Mouse (Mus musculus) cerebellum, adult 2 months (tissue): Measurements from ENCODE around the gene Npsr1. TPM values are rescaled to one million over a fixed set of nuclear protein-coding genes. Genes with fewer than 3 reads are reported as not detected.
A peak's percentile ranks its signal among the peaks of the same experiment; 100 is the strongest.

Experiments used
- DNase-seq, 2 experiments: peaks; one replicate each; pipeline ENCODE4 v3.0.0; 2021
- H3K27ac ChIP-seq: fragments of 200-500 bp; 2 replicates; pipeline ENCODE4 v1.5.1; 2012; ENCODE audit warnings: low read length, control low read depth, inconsistent platforms; ENCODE audit not compliant: insufficient read depth
- H3K27me3 ChIP-seq: fragments of 200-500 bp; 2 replicates; pipeline ENCODE4 v1.6.1; 2012; ENCODE audit warnings: inconsistent platforms, mild to moderate bottlenecking, low read length, moderate library complexity; ENCODE audit not compliant: control insufficient read depth, insufficient read depth
- H3K4me1 ChIP-seq: fragments of 200-500 bp; 2 replicates; pipeline ENCODE4 v1.6.1; 2011; ENCODE audit warnings: low read length; ENCODE audit not compliant: control insufficient read depth, insufficient read depth
- H3K4me3 ChIP-seq: fragments of 200-500 bp; replicated peaks from 2 replicates; pipeline ENCODE3; 2011; ENCODE audit warnings: mild to moderate bottlenecking, low read depth, low read length, control low read depth; ENCODE audit not compliant: insufficient read depth
- CTCF ChIP-seq: fragments of 200-500 bp; IDR thresholded peaks from 2 replicates; pipeline ENCODE4 v1.5.1; 2011; ENCODE audit warnings: low read depth, mild to moderate bottlenecking, control low read depth, low read length, moderate library complexity, borderline replicate concordance; ENCODE audit not compliant: insufficient read depth
- POLR2A ChIP-seq: fragments of 200-500 bp; IDR thresholded peaks from 2 replicates; pipeline ENCODE4 v1.6.1; 2011; ENCODE audit warnings: low read length, control low read depth, borderline replicate concordance; ENCODE audit not compliant: insufficient read depth
- WGBS: fragments of 180-500 bp; shearing (Covaris S2); methylation state at CpG from one replicate; pipeline ENCODE4 v1.1.7; 2018; 5-methylcytosine and 5-hydroxymethylcytosine counted together
- polyA plus RNA-seq: library from polyadenylated mRNA; depleted of rRNA; stranded (reverse); fragments of >200 nt; gene quantifications from 2 replicates; pipeline ENCODE4 v1.2.3, GENCODE M21; 2012

Npsr1 gene
- polyA plus RNA-seq, 1 experiment, result 0.28 TPM

DNA sequence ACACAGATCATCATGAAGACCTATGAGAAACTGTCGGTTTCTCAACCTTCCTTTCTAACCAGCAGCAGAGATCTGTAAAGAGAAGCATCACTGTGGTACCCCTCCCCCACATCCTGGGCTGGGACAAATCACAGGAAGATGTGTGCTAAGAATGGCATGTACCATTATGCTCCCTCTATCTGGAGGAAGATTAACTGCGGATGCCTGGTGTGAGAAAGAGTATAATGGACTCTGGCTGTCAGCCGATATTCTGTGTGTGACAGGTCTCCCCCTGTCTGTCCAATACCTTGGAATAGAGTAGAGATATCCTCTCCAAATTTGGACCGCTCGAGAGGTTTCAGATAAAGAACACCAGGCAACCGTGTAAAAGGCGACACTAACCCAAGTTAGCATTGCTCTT, 83.1 kb downstream of the Npsr1 start:
- DNase-seq, result no peak
- H3K27me3 ChIP-seq, result no peaks in the 10 kb centered on the region
- WGBS, result 91% methylated on average over 7 of the region's 7 CpGs

DNA sequence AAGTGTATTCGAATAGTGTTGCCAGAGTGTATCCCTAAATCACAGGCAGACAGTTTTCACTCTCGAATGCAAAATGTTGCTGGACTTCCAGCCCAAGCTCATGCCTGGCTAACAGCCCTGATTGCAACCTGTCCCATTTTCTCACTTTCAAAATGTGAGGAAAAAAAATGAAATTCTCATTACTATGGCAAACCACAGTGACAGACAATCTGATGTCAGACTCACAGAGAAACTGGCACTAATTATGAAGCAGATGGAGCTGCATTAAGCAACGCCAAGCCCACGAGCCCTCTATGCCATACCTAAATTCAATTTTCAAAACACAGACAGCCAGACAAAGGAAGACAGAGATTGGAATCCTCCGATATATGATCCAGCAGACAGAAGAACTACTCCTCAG, 88.5 kb downstream of the Npsr1 start:
- 12% methylated on average over 5 of the region's 5 CpGs for WGBS
- Histone ChIP-seq H3K4me1 (peaks cover 7% of the 10 kb centered on the region; the same call in 1 of the 2 replicates), H3K27me3 (no peaks in the 10 kb centered on the region), H3K27ac (no peak overlapping the region), H3K4me3 (no peak overlapping the region)
- no peak for TF ChIP-seq POLR2A
- TF ChIP-seq CTCF, result no peak
- DNase-seq, result peak; percentile 46 to 83

More for the DNA sequence above, 83.1 kb downstream of the Npsr1 start:
- peaks cover 3% of the 10 kb centered on the region; the same call in 1 of the 2 replicates for H3K4me1 ChIP-seq
- no peak overlapping the region for H3K4me3 ChIP-seq
- TF ChIP-seq CTCF (no peak), POLR2A (no peak)
- H3K27ac ChIP-seq, result no peak overlapping the region

DNA sequence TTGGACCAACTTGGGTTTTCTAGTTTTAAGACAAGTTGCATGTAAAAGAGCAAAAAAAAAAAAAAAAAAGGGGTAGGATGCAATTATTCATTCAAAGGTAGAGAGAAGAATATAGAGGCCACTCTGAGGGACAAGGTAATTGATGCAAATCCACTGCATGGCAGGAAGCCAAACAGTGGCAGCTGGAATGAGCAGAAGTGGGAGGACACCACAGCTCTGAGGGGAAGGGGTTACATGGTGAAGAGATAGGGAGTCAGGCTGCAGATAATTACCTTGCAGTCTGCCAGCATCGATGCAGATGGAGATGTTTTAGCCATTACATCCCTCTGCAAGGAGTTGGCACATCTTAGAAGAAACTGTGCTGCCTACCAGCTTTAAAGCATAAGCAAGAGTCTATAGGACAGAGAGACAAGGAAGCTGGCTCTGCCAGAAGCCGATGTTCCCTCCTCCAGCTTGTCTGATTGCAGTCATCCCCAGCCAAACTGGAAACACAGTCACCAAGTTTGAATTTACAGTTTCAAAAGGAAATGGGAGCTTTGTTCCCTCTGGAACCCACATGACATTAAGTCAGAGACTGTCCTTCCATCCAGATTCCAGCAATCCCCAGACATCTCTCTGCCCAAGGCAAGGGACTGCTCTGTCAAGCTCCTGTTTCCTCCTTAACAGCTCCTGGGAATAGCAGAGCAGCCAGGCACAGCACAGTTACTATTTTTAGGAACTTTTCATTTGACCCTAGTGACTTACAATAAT, 91.9 kb downstream of the Npsr1 start:
- H3K4me3 ChIP-seq, result no peak overlapping the region
- 54% methylated on average over 2 of the region's 2 CpGs for WGBS
- DNase-seq, result no peak
- TF ChIP-seq POLR2A (no peak), CTCF (no peak)
- no peaks in the 10 kb centered on the region for H3K27me3 ChIP-seq
- peak overlapping the region; percentile 14; the same call in 1 of the 2 replicates for H3K27ac ChIP-seq
- peaks cover 7% of the 10 kb centered on the region; the same call in 1 of the 2 replicates for H3K4me1 ChIP-seq

DNA sequence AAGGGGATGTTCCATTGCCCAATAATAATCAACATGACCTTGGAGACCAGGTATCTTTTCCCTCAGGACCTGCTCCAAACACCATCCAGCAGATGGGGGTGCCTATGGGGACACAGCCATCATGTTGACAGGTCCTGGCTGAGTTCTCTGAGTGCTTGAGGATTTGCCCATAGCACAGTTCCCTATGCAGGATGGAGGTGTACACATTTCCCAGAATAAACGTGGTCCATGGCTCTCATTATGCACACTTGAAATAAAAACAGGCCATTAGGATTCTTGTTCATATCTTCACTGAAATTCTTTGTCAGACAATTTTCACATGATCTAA, 92.4 kb downstream of the Npsr1 start:
- Histone ChIP-seq H3K27me3 (no peaks in the 10 kb centered on the region), H3K27ac (peak overlapping the region; percentile 14; the same call in 1 of the 2 replicates), H3K4me1 (peaks cover 7% of the 10 kb centered on the region; the same call in 1 of the 2 replicates), H3K4me3 (no peak overlapping the region)
- peak in 1 of 2 experiments; percentile 17 for DNase-seq
- no peak for TF ChIP-seq POLR2A
- no peak for TF ChIP-seq CTCF
- WGBS, result 40% methylated on average over 1 of the region's 1 CpGs

DNA sequence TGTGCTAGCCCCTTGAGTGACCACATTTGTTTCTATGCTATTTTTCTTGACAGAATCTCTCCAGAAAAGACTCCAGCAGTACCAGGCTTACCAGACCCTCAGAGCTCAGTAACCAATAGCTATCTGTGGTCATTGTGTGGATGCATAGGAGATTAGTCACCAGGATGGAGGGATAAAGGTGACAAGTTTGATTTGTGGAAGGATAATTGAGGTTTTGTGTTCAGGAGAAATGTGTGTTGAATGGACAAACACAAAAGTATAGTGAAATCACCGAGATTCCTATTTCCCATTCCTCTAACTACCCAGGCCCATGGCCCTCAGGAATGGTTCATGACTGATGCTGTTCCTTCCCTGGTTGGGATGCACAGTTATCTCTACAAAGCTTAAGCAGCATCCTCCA, 100.5 kb downstream of the Npsr1 start:
- Histone ChIP-seq H3K4me1 (no peaks in the 10 kb centered on the region), H3K27ac (no peak overlapping the region), H3K4me3 (no peak overlapping the region), H3K27me3 (no peaks in the 10 kb centered on the region)
- no peak for DNase-seq
- WGBS, result 93% methylated on average over 1 of the region's 1 CpGs
- TF ChIP-seq CTCF (no peak), POLR2A (no peak)

DNA sequence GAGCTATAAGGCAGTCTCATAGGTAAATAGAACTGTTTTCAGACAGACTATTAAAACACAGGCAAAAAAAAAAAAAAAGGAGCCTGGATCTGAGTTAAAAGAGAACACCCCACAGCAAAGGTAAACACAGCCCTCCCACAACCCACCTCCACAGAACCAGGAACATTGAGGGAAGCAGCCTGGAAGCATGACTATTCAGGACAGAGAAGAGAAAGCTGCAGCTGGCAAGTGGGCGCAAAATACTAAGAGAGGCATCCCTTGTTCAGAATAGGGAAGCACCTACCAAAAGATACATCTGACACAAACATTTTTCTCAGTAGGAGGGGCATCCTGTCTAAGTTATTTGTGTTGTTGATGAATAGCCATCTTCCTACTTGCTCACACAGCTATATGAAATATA, 113.8 kb downstream of the Npsr1 start:
- H3K27ac ChIP-seq, result no peak overlapping the region
- 100% methylated on average over 1 of the region's 1 CpGs for WGBS
- no peak for TF ChIP-seq CTCF
- TF ChIP-seq POLR2A, result no peak

DNA sequence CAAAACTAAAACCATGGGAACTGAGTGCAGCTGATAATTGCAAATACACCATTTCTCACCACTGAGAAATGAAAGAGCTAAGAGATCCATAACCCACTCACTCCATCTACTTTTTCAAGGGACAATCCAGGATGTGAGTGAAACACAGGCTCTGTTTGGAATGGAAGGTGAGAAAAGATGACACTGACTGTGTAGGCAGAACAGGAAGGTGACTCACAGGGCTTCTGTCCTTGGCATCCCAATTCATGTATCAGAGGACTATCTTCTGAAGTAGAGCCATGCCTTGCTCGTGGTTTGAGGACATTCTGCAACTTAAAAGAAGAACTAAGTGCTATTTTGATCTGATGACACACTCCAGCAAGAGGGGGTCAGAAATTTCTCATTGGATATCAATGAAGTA, 119.9 kb downstream of the Npsr1 start:
- no peak for TF ChIP-seq POLR2A
- no peak for TF ChIP-seq CTCF
- Histone ChIP-seq H3K27me3 (no peaks in the 10 kb centered on the region), H3K4me3 (no peak overlapping the region), H3K27ac (no peak overlapping the region), H3K4me1 (no peaks in the 10 kb centered on the region)
- DNase-seq, result no peak
- WGBS, result 55% methylated on average over 1 of the region's 1 CpGs

More for the DNA sequence above, 113.8 kb downstream of the Npsr1 start:
- no peak for DNase-seq
- Histone ChIP-seq H3K27me3 (no peaks in the 10 kb centered on the region), H3K4me3 (no peak overlapping the region), H3K4me1 (no peaks in the 10 kb centered on the region)

DNA sequence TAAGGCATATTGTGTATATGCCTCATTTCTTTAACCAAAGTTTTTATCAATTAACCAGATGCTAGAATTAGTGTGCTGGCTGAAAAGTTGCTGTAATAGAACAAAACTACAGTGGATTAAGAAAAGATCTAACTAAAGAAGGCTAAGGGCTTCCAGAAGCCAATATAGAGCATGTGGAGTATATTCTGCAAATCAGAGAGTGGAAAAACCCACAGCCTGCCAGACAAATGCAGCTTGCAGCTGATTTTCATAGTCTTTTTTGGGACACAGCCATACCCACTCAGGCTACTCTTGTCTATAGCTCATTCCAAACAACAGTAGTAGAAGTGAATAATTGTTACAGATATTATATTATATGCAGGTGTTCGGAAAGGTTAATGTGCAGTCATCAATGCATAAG, 138.7 kb downstream of the Npsr1 start:
- Histone ChIP-seq H3K27ac (no peak overlapping the region), H3K4me3 (no peak overlapping the region), H3K4me1 (no peaks in the 10 kb centered on the region), H3K27me3 (no peaks in the 10 kb centered on the region)
- 96% methylated on average over 1 of the region's 1 CpGs for WGBS
- DNase-seq, result no peak
- TF ChIP-seq POLR2A, result no peak
- TF ChIP-seq CTCF, result no peak
